In the genomic region with DNA sequence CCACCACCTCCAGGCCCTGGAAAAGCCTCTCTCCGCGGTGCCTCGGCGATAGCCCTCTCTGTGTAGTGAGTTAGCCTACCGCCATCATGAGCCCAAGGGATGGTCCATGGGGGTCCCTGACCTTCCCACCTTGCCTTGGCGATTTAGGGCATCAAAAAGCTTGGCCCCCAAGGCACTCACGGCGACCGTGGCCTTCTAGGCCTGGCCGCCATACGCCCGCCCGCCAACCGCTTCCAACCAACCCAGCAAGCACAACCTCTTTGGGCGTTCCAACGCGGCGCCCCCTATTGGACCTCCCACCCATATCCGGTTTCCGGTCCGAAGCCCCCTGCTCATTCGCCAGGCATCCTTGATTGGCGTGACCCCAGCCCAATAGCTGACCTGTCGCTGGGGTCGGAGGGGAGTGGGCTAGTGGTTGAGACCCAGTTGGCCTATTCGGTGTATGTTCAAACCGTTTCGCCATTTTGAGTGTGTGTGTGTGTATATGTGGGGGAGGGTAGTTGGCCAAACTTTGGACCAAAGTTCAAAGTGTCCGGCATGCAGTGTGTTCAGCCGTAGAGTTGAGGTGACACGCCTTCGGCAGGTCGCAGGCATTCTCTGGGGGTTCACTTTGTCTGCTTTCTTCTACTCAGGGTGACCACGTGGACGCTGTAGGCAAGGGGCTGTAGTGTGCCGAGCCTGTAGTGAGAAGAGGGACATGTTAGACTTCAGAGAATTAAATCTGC, we compare ENCODE assay signal across 8 mouse cellular contexts. TPM values are rescaled to one million over a fixed set of nuclear protein-coding genes. Genes with fewer than 3 reads are reported as not detected.
A peak's percentile ranks its signal among the peaks of the same experiment; 100 is the strongest.
DNase-seq lines count a peak whose midpoint lies in the region; ATAC-seq and TF ChIP-seq lines count a peak whose summit lies in the region.

No protein-coding gene starts in this region.

- H3K79me2 ChIP-seq in C2C12 (ENCODE audit: control insufficient read depth, insufficient read depth) = peaks cover 48% of the 10 kb centered on the region

- peaks cover 43% of the 10 kb centered on the region for H3K79me3 ChIP-seq in C2C12 (ENCODE audit: low read depth)

- H3K27me3 ChIP-seq in C2C12 (ENCODE audit: control insufficient read depth, insufficient read depth, insufficient read length) = peaks cover 15% of the 10 kb centered on the region

- H3ac ChIP-seq in C2C12 (ENCODE audit: control insufficient read depth, insufficient read length, low read depth) = peak overlapping the region; percentile 91

- peak overlapping the region; percentile 61 for H3K4me3 ChIP-seq in C2C12 (ENCODE audit: insufficient read depth, poor library complexity, severe bottlenecking)

- DNase-seq in adrenal gland, postnatal 10 days = peak; percentile 85
- no peak for DNase-seq in adrenal gland, adult 8-10 months
- DNase-seq in cerebellum, postnatal 4 days (ENCODE audit: low spot score in 2 of 2) = peak; percentile 87 to 93
- peak; percentile 43 to 62 for DNase-seq in frontal cortex, postnatal 25 days (ENCODE audit: low spot score in 2 of 2)
- peak; percentile 28 for DNase-seq in layer of hippocampus, adult 9-11 months
- peak; percentile 94 for DNase-seq in right cerebral cortex, postnatal 4 days

- peak; percentile 71 for ATAC-seq in megakaryocyte progenitor cell, adult 5-6 weeks (replicated peaks; ENCODE audit: poor library complexity)

- H3K36me3 ChIP-seq in C2C12 (ENCODE audit: control insufficient read depth, insufficient read depth) = no peaks in the 10 kb centered on the region

- TF ChIP-seq CTCF in C2C12 (IDR thresholded peaks at IDR 0.05; ENCODE audit: control insufficient read depth, insufficient read depth, insufficient read length) = no peak

TF ChIP-seq in C2C12, 6 proteins besides CTCF, POLR2A, EP300 and RAD21:
- TF ChIP-seq CEBPB (IDR thresholded peaks at IDR 0.05; ENCODE audit: low read depth) = no peak
TF ChIP-seq in C2C12: peak in this region for 0.

RNA-seq across cellular contexts. Expression of gene Gnas, which starts 11.2 kb away (rescaled TPM):
- 1,000 to 10,000 TPM; 5,524 to 6,088 TPM for total RNA-seq in adrenal gland, postnatal 10 days (2021)
- 1,000 to 10,000 TPM; 2,052 to 2,625 (median 2,313) TPM for total RNA-seq in adrenal gland, adult 8-10 months (2022)
- 1,078 TPM for polyA plus RNA-seq in C2C12 (2012; fragmentation: generic; extraction: Trizol)
- 564 and 566 TPM in 2 replicates for total RNA-seq in megakaryocyte progenitor cell, adult 5-6 weeks (2015)
- total RNA-seq in megakaryocyte progenitor cell, adult 5-6 weeks (2017) = 218 and 221 TPM in 2 replicates

RNA-seq across cellular contexts. Expression of gene Gm20721, which starts 51.2 kb away (rescaled TPM):
- total RNA-seq in adrenal gland, postnatal 10 days (2021) = 1 to 10 TPM; 6.2 to 6.8 TPM
- total RNA-seq in adrenal gland, adult 8-10 months (2022) = 1 to 10 TPM; 1.6 to 2.7 (median 2.3) TPM
- 2.9 TPM for polyA plus RNA-seq in C2C12 (2012; fragmentation: generic; extraction: Trizol)
- 0.12 TPM in 1 of 2 replicates, not detected in the other for total RNA-seq in megakaryocyte progenitor cell, adult 5-6 weeks (2015)
- total RNA-seq in megakaryocyte progenitor cell, adult 5-6 weeks (2017) = 3.1 and 3.3 TPM in 2 replicates
